Comparison of ENCODE assay signal across 28 mouse cellular contexts in genomic region chr12:104793486-104793885, GRCm38 (mm10). TPM values are rescaled to one million over a fixed set of nuclear protein-coding genes. Genes with fewer than 3 reads are reported as not detected.
DNase-seq lines count a peak whose midpoint lies in the region; ATAC-seq and TF ChIP-seq lines count a peak whose summit lies in the region.
"Had no signal": no experiment of that assay in that cellular context is flagged by ENCODE, and none has a peak within 500 bp of the region (broad histone marks: within the 10 kb centered on the region; RNA-seq: fewer than 3 reads in every experiment).

No protein-coding gene starts in this region.

- peaks cover 8% of the 10 kb centered on the region for H3K9me3 ChIP-seq in limb, embryonic 14.5 days (ENCODE audit: control insufficient read depth, low read length)
- no peaks in the 10 kb centered on the region for H3K9me3 ChIP-seq in limb, embryonic 10.5 days (replicated peaks)
- H3K9me3 ChIP-seq in embryonic facial prominence, embryonic 11.5 days (replicated peaks; ENCODE audit: control insufficient read depth, low read length): no peaks in the 10 kb centered on the region
- no peaks in the 10 kb centered on the region for H3K9me3 ChIP-seq in liver, postnatal 0 days (ENCODE audit: low read length)
- H3K9me3 ChIP-seq: kidney, embryonic 15.5 days; stomach, embryonic 15.5 days had no signal

- H3K4me3 ChIP-seq in limb, embryonic 14.5 days (replicated peaks; ENCODE audit: low read length): no peak overlapping the region
- H3K4me3 ChIP-seq in limb, embryonic 10.5 days: no peak overlapping the region
- H3K4me3 ChIP-seq in embryonic facial prominence, embryonic 11.5 days (ENCODE audit: low read depth, low read length): no peak overlapping the region
- H3K4me3 ChIP-seq in liver, postnatal 0 days (ENCODE audit: low read depth, low read length): no peak overlapping the region
- no peak overlapping the region for H3K4me3 ChIP-seq in layer of hippocampus, adult 2 months
- H3K4me3 ChIP-seq: forebrain, embryonic 10.5 days; heart, embryonic 12.5 days; hindbrain, embryonic 10.5 days; kidney, embryonic 15.5 days; left cerebral cortex, adult 2 months; liver, embryonic 12.5 days; megakaryocyte, embryonic 14.5 days; neural tube, embryonic 12.5 days; stomach, embryonic 15.5 days had no signal

- no peak overlapping the region for H3K27ac ChIP-seq in limb, embryonic 14.5 days (replicated peaks; ENCODE audit: low read depth, low read length)
- H3K27ac ChIP-seq in limb, embryonic 10.5 days: no peak overlapping the region
- H3K27ac ChIP-seq in embryonic facial prominence, embryonic 11.5 days (replicated peaks; ENCODE audit: low read depth, low read length): no peak overlapping the region
- no peak overlapping the region for H3K27ac ChIP-seq in liver, postnatal 0 days (ENCODE audit: low read depth)
- no peak overlapping the region for H3K27ac ChIP-seq in layer of hippocampus, adult 2 months
- H3K27ac ChIP-seq: forebrain, embryonic 10.5 days; hindbrain, embryonic 10.5 days; kidney, embryonic 15.5 days; left cerebral cortex, adult 2 months; liver, embryonic 12.5 days; neural tube, embryonic 12.5 days; stomach, embryonic 15.5 days had no signal

- no peak for TF ChIP-seq POLR2A in limb, embryonic 14.5 days (IDR thresholded peaks at IDR 0.05; ENCODE audit: borderline replicate concordance, extremely low read depth, insufficient read depth, insufficient read length)

- H3K27me3 ChIP-seq in limb, embryonic 14.5 days (ENCODE audit: control insufficient read depth, insufficient read depth, low read length): no peaks in the 10 kb centered on the region
- H3K27me3 ChIP-seq in limb, embryonic 10.5 days (ENCODE audit: low read depth, poor library complexity, severe bottlenecking): no peaks in the 10 kb centered on the region
- H3K27me3 ChIP-seq in embryonic facial prominence, embryonic 11.5 days (ENCODE audit: control insufficient read depth, insufficient read depth, low read length): no peaks in the 10 kb centered on the region
- no peaks in the 10 kb centered on the region for H3K27me3 ChIP-seq in liver, postnatal 0 days (ENCODE audit: insufficient read depth, low read length)
- H3K27me3 ChIP-seq: kidney, embryonic 15.5 days; liver, embryonic 12.5 days; neural tube, embryonic 12.5 days; stomach, embryonic 15.5 days had no signal

- no peak for DNase-seq in limb, embryonic 14.5 days (ENCODE audit: low spot score)
- DNase-seq in limb, embryonic 10.5 days (ENCODE audit: low spot score): no peak
- DNase-seq in embryonic facial prominence, embryonic 11.5 days (ENCODE audit: low spot score): peak; percentile 52
- DNase-seq in gastrocnemius, postnatal 10 days: peak; percentile 29
- no peak for DNase-seq in liver, postnatal 0 days
- no peak for DNase-seq in layer of hippocampus, adult 2 months (ENCODE audit: low spot score in 2 of 2)
- no peak for DNase-seq in embryo, embryonic 10 days (ENCODE audit: low spot score)
- DNase-seq: adrenal gland, postnatal 25 days; cerebellum, adult 9-10 months; heart, adult 11 months; heart, postnatal 10 days; kidney, postnatal 36 days; layer of hippocampus, adult 9-11 months; lung, adult 2 months; lung, postnatal 36 days; midbrain, embryonic 14.5 days; right cerebral cortex, postnatal 4 days; thymus, postnatal 25 days had no signal

- peak; percentile 44 for ATAC-seq in limb, embryonic 14.5 days (ENCODE audit: low FRiP score, low read depth)
- ATAC-seq in embryonic facial prominence, embryonic 11.5 days (replicated peaks; ENCODE audit: insufficient number of reproducible peaks, low FRiP score, low TSS enrichment, low read depth): no peak
- ATAC-seq in liver, postnatal 0 days: no peak
- ATAC-seq: intestine, postnatal 0 days; liver, embryonic 12.5 days had no signal

- WGBS in limb, embryonic 14.5 days: 17% methylated on average over 12 of the region's 12 CpGs
- WGBS in limb, embryonic 10.5 days: 36% methylated on average over 12 of the region's 12 CpGs
- 43% methylated on average over 12 of the region's 12 CpGs for WGBS in embryonic facial prominence, embryonic 11.5 days
- WGBS in liver, postnatal 0 days (ENCODE audit: insufficient replicate concordance): 44% methylated on average over 12 of the region's 12 CpGs

- H3K4me1 ChIP-seq in limb, embryonic 14.5 days (ENCODE audit: control insufficient read depth, insufficient read depth, low read length): no peaks in the 10 kb centered on the region
- H3K4me1 ChIP-seq in limb, embryonic 10.5 days: peaks cover 20% of the 10 kb centered on the region
- no peaks in the 10 kb centered on the region for H3K4me1 ChIP-seq in embryonic facial prominence, embryonic 11.5 days (ENCODE audit: control insufficient read depth, insufficient read depth, low read length)
- H3K4me1 ChIP-seq in liver, postnatal 0 days (ENCODE audit: insufficient read depth): no peaks in the 10 kb centered on the region
- H3K4me1 ChIP-seq: liver, embryonic 12.5 days; megakaryocyte, embryonic 14.5 days; stomach, embryonic 15.5 days had no signal

- TF ChIP-seq CTCF in liver, postnatal 0 days (IDR thresholded peaks at IDR 0.05; ENCODE audit: low read depth): no peak
- TF ChIP-seq CTCF in layer of hippocampus, adult 2 months (conservative IDR thresholded peaks at IDR 0.05): no peak

- peaks cover 15% of the 10 kb centered on the region for H3K36me3 ChIP-seq in limb, embryonic 14.5 days (ENCODE audit: control insufficient read depth, insufficient read depth, low read length)
- H3K36me3 ChIP-seq in limb, embryonic 10.5 days: peaks cover 40% of the 10 kb centered on the region
- no peaks in the 10 kb centered on the region for H3K36me3 ChIP-seq in embryonic facial prominence, embryonic 11.5 days (replicated peaks; ENCODE audit: control insufficient read depth, insufficient read depth, low read depth, low read length)
- H3K36me3 ChIP-seq in liver, postnatal 0 days (replicated peaks; ENCODE audit: insufficient read depth, low read length): 0 out of 2 replicates have a peak, but pooled peaks cover under 1% of the 10 kb centered on the region
- H3K36me3 ChIP-seq: heart, embryonic 12.5 days; liver, embryonic 12.5 days had no signal

- no peak for TF ChIP-seq EP300 in liver, postnatal 0 days (IDR thresholded peaks at IDR 0.05; ENCODE audit: low read depth)

- no peak overlapping the region for H3K9ac ChIP-seq in limb, embryonic 14.5 days (ENCODE audit: low read depth, low read length, severe bottlenecking)
- no peak overlapping the region for H3K9ac ChIP-seq in embryonic facial prominence, embryonic 11.5 days (replicated peaks; ENCODE audit: low read length)
- no peak overlapping the region for H3K9ac ChIP-seq in liver, postnatal 0 days (replicated peaks)
- H3K9ac ChIP-seq: heart, embryonic 12.5 days; kidney, embryonic 15.5 days; liver, embryonic 12.5 days; neural tube, embryonic 12.5 days; stomach, embryonic 15.5 days had no signal

- H3K4me2 ChIP-seq in limb, embryonic 14.5 days (replicated peaks; ENCODE audit: low read depth, low read length, severe bottlenecking): no peak overlapping the region
- no peak overlapping the region for H3K4me2 ChIP-seq in embryonic facial prominence, embryonic 11.5 days (ENCODE audit: low read depth, low read length)
- no peak overlapping the region for H3K4me2 ChIP-seq in liver, postnatal 0 days (ENCODE audit: low read depth, low read length)
- H3K4me2 ChIP-seq: heart, embryonic 12.5 days; kidney, embryonic 15.5 days; liver, embryonic 12.5 days; neural tube, embryonic 12.5 days; stomach, embryonic 15.5 days had no signal

RNA-seq across cellular contexts. Expression of gene Dicer1, which starts 41.7 kb away (rescaled TPM):
- 28.7 and 30.4 TPM in 2 replicates for polyA plus RNA-seq in limb, embryonic 14.5 days (2012; rRNA removed)
- 19.9 and 22.2 TPM in 2 replicates for polyA plus RNA-seq in limb, embryonic 14.5 days (2014; fragmentation: Nextera tagmentation; extraction: Ambion mirVana)
- 50.3 and 58.5 TPM in 2 replicates for polyA plus RNA-seq in limb, embryonic 10.5 days (2016; fragmentation: Nextera tagmentation; extraction: Ambion mirVana)
- polyA plus RNA-seq in embryonic facial prominence, embryonic 11.5 days (2014; fragmentation: Nextera tagmentation; extraction: Ambion mirVana): 29.6 and 31.1 TPM in 2 replicates
- total RNA-seq in gastrocnemius, postnatal 10 days (2021): 10 to 100 TPM; 36.7 to 40.4 TPM
- 10.2 and 11.7 TPM in 2 replicates for polyA plus RNA-seq in liver, postnatal 0 days (2015; fragmentation: Nextera tagmentation; extraction: Ambion mirVana)
- total RNA-seq in layer of hippocampus, adult 2 months (2021): 10 to 100 TPM; 43.7 to 47.1 TPM

Comparison
In these comparisons a context has a peak if more than half of its experiments do, and no peak if none do; other contexts are left out.
1. DNase-seq: peak in embryonic facial prominence, embryonic 11.5 days (single experiment) and gastrocnemius, postnatal 10 days (single experiment); none in limb, embryonic 14.5 days (single experiment), limb, embryonic 10.5 days (single experiment), liver, postnatal 0 days (single experiment), layer of hippocampus, adult 2 months (0 of 2) and embryo, embryonic 10 days (single experiment).